Mouse (Mus musculus): ENCODE data around the gene Vwc2l. TPM values are rescaled to one million over a fixed set of nuclear protein-coding genes. Genes with fewer than 3 reads are reported as not detected.

Vwc2l gene
- polyA plus RNA-seq, 1 experiment, result not detected

GRCm38 (mm10) chr1:70823111-70823510 is 97.6 kb downstream of the Vwc2l start:
- no peak for TF ChIP-seq CTCF (IDR thresholded peaks at IDR 0.05; ENCODE audit: insufficient read depth, low read depth, low read length)
- Histone ChIP-seq H3K27ac (ENCODE audit: insufficient read depth, low read depth, low read length) (no peak overlapping the region), H3K4me1 (ENCODE audit: control insufficient read depth, insufficient read depth, low read length) (no peaks in the 10 kb centered on the region), H3K4me3 (ENCODE audit: insufficient read depth, low read depth, low read length) (no peak overlapping the region)
- WGBS, result 54% methylated on average over 2 of the region's 2 CpGs

GRCm38 (mm10) chr1:70833262-70833661 is 107.7 kb downstream of the Vwc2l start:
- Histone ChIP-seq H3K4me1 (ENCODE audit: control insufficient read depth, insufficient read depth, low read length) (no peaks in the 10 kb centered on the region), H3K27ac (ENCODE audit: insufficient read depth, low read depth, low read length) (no peak overlapping the region), H3K4me3 (ENCODE audit: insufficient read depth, low read depth, low read length) (no peak overlapping the region)
- WGBS, result 91% methylated on average over 3 of the region's 3 CpGs
- no peak for TF ChIP-seq POLR2A (IDR thresholded peaks at IDR 0.05; ENCODE audit: insufficient read depth, low read depth, low read length)
- no peak for TF ChIP-seq CTCF (IDR thresholded peaks at IDR 0.05; ENCODE audit: insufficient read depth, low read depth, low read length)

GRCm38 (mm10) chr1:70842222-70842621 is 116.7 kb downstream of the Vwc2l start:
- H3K4me1 ChIP-seq (ENCODE audit: control insufficient read depth, insufficient read depth, low read length), result no peaks in the 10 kb centered on the region
- no peak overlapping the region for H3K4me3 ChIP-seq (ENCODE audit: insufficient read depth, low read depth, low read length)
- no peak overlapping the region for H3K27ac ChIP-seq (ENCODE audit: insufficient read depth, low read depth, low read length)
- WGBS, result 85% methylated on average over 7 of the region's 7 CpGs
- TF ChIP-seq CTCF (IDR thresholded peaks at IDR 0.05; ENCODE audit: insufficient read depth, low read depth, low read length) (no peak), POLR2A (IDR thresholded peaks at IDR 0.05; ENCODE audit: insufficient read depth, low read depth, low read length) (no peak)

- TF ChIP-seq POLR2A (IDR thresholded peaks at IDR 0.05; ENCODE audit: insufficient read depth, low read depth, low read length) (no peak), CTCF (IDR thresholded peaks at IDR 0.05; ENCODE audit: insufficient read depth, low read depth, low read length) (no peak)
- Histone ChIP-seq H3K4me1 (ENCODE audit: control insufficient read depth, insufficient read depth, low read length) (no peaks in the 10 kb centered on the region), H3K27ac (ENCODE audit: insufficient read depth, low read depth, low read length) (no peak overlapping the region), H3K4me3 (ENCODE audit: insufficient read depth, low read depth, low read length) (no peak overlapping the region)
Observed at GRCm38 (mm10) chr1:70845276-70845675, 119.8 kb downstream of the Vwc2l start.

- Histone ChIP-seq H3K4me3 (ENCODE audit: insufficient read depth, low read depth, low read length) (no peak overlapping the region), H3K27ac (ENCODE audit: insufficient read depth, low read depth, low read length) (no peak overlapping the region), H3K4me1 (ENCODE audit: control insufficient read depth, insufficient read depth, low read length) (no peaks in the 10 kb centered on the region)
- WGBS, result 73% methylated on average over 12 of the region's 12 CpGs
- TF ChIP-seq POLR2A (IDR thresholded peaks at IDR 0.05; ENCODE audit: insufficient read depth, low read depth, low read length) (no peak), CTCF (IDR thresholded peaks at IDR 0.05; ENCODE audit: insufficient read depth, low read depth, low read length) (no peak)
Observed at GRCm38 (mm10) chr1:70851633-70852390, 126.3 kb downstream of the Vwc2l start.

- H3K27ac ChIP-seq (ENCODE audit: insufficient read depth, low read depth, low read length), result no peak overlapping the region
- no peaks in the 10 kb centered on the region for H3K4me1 ChIP-seq (ENCODE audit: control insufficient read depth, insufficient read depth, low read length)
- no peak overlapping the region for H3K4me3 ChIP-seq (ENCODE audit: insufficient read depth, low read depth, low read length)
- WGBS, result 74% methylated on average over 11 of the region's 11 CpGs
- TF ChIP-seq CTCF (IDR thresholded peaks at IDR 0.05; ENCODE audit: insufficient read depth, low read depth, low read length) (no peak), POLR2A (IDR thresholded peaks at IDR 0.05; ENCODE audit: insufficient read depth, low read depth, low read length) (no peak)
Observed at GRCm38 (mm10) chr1:70853446-70853845, 127.9 kb downstream of the Vwc2l start.

GRCm38 (mm10) chr1:70855912-70856311 is 130.4 kb downstream of the Vwc2l start:
- Histone ChIP-seq H3K4me3 (ENCODE audit: insufficient read depth, low read depth, low read length) (no peak overlapping the region), H3K4me1 (ENCODE audit: control insufficient read depth, insufficient read depth, low read length) (no peaks in the 10 kb centered on the region), H3K27ac (ENCODE audit: insufficient read depth, low read depth, low read length) (no peak overlapping the region)
- TF ChIP-seq POLR2A (IDR thresholded peaks at IDR 0.05; ENCODE audit: insufficient read depth, low read depth, low read length) (no peak), CTCF (IDR thresholded peaks at IDR 0.05; ENCODE audit: insufficient read depth, low read depth, low read length) (no peak)
- WGBS, result 49% methylated on average over 5 of the region's 5 CpGs

- TF ChIP-seq CTCF (IDR thresholded peaks at IDR 0.05; ENCODE audit: insufficient read depth, low read depth, low read length) (no peak), POLR2A (IDR thresholded peaks at IDR 0.05; ENCODE audit: insufficient read depth, low read depth, low read length) (no peak)
- Histone ChIP-seq H3K4me1 (ENCODE audit: control insufficient read depth, insufficient read depth, low read length) (no peaks in the 10 kb centered on the region), H3K27ac (ENCODE audit: insufficient read depth, low read depth, low read length) (no peak overlapping the region), H3K4me3 (ENCODE audit: insufficient read depth, low read depth, low read length) (no peak overlapping the region)
- WGBS, result 78% methylated on average over 2 of the region's 2 CpGs
Observed at GRCm38 (mm10) chr1:70861672-70862071, 136.2 kb downstream of the Vwc2l start.

GRCm38 (mm10) chr1:70866137-70866536 is 140.6 kb downstream of the Vwc2l start:
- H3K27ac ChIP-seq (ENCODE audit: insufficient read depth, low read depth, low read length), result no peak overlapping the region
- TF ChIP-seq CTCF (IDR thresholded peaks at IDR 0.05; ENCODE audit: insufficient read depth, low read depth, low read length) (no peak), POLR2A (IDR thresholded peaks at IDR 0.05; ENCODE audit: insufficient read depth, low read depth, low read length) (no peak)
- WGBS, result 75% methylated on average over 5 of the region's 5 CpGs
- H3K4me1 ChIP-seq (ENCODE audit: control insufficient read depth, insufficient read depth, low read length), result no peaks in the 10 kb centered on the region
- H3K4me3 ChIP-seq (ENCODE audit: insufficient read depth, low read depth, low read length), result no peak overlapping the region

All from olfactory bulb, adult 2 months (tissue).